Mouse (Mus musculus) heart, adult 2 months (tissue): ENCODE results near the gene Samd5. TPM values are rescaled to one million over a fixed set of nuclear protein-coding genes. Genes with fewer than 3 reads are reported as not detected.
A peak's percentile ranks its signal among the peaks of the same experiment; 100 is the strongest.

ENCODE experiments used
- DNase-seq, 2 experiments: peaks; one replicate each; pipeline ENCODE4 v3.0.0; 2021
- H3K27ac ChIP-seq: fragments of 200-600 bp; 2 replicates; pipeline ENCODE4 v1.8.1; 2022
- H3K27me3 ChIP-seq: fragments of 200-500 bp; 2 replicates; pipeline ENCODE4 v1.6.1; 2012; ENCODE audit warnings: mild to moderate bottlenecking, low read length, inconsistent platforms, mixed read lengths; ENCODE audit not compliant: control insufficient read depth, insufficient read depth
- H3K36me3 ChIP-seq: fragments of 200-500 bp; 2 replicates; pipeline ENCODE4 v1.6.1; 2012; ENCODE audit warnings: low read length, inconsistent platforms; ENCODE audit not compliant: control insufficient read depth, insufficient read depth
- H3K4me1 ChIP-seq: fragments of 200-500 bp; 2 replicates; pipeline ENCODE4 v1.6.1; 2011; ENCODE audit warnings: low read length; ENCODE audit not compliant: control insufficient read depth, insufficient read depth
- H3K4me3 ChIP-seq: fragments of 200-600 bp; 2 replicates; pipeline ENCODE4 v1.8.1; 2022
- H3K79me2 ChIP-seq: fragments of 200-500 bp; replicated peaks from 2 replicates; pipeline ENCODE4 v1.6.1; 2012; ENCODE audit warnings: mild to moderate bottlenecking, inconsistent platforms, low read length, moderate library complexity, mixed read lengths; ENCODE audit not compliant: control insufficient read depth, insufficient read depth
- H3K9ac ChIP-seq: fragments of 200-500 bp; 2 replicates; pipeline ENCODE4 v1.6.1; 2012; ENCODE audit warnings: low read depth, mild to moderate bottlenecking, control low read depth, inconsistent platforms, low read length, mixed read lengths
- CTCF ChIP-seq: fragments of 200-600 bp; IDR thresholded peaks from 2 replicates; pipeline ENCODE4 v1.8.1; 2022; ENCODE audit warnings: antibody characterized with exemption, mild to moderate bottlenecking, moderate library complexity
- EP300 ChIP-seq: fragments of 200-500 bp; IDR thresholded peaks from 2 replicates; pipeline ENCODE4 v1.6.1; 2011; ENCODE audit warnings: low read depth, low read length, control low read depth; ENCODE audit not compliant: insufficient read depth
- POLR2A ChIP-seq: fragments of 200-500 bp; IDR thresholded peaks from 2 replicates; pipeline ENCODE4 v1.6.1; 2011; ENCODE audit warnings: mild to moderate bottlenecking, low read depth, low read length, control low read depth; ENCODE audit not compliant: insufficient read depth
- WGBS: fragments of 180-500 bp; shearing (Covaris S2); methylation state at CpG from one replicate; pipeline ENCODE4 v1.1.7; 2018; 5-methylcytosine and 5-hydroxymethylcytosine counted together
- intact Hi-C: fragments of 180-260 bp; cut with DNase I; formaldehyde crosslinking; loops from one replicate; pipeline ENCODE4 v1.15.1; 2025
- polyA plus RNA-seq: library from polyadenylated mRNA; depleted of rRNA; stranded (reverse); fragments of >200 nt; gene quantifications from 2 replicates; pipeline ENCODE4 v1.2.3, GENCODE M21; 2012
- total RNA-seq, 2 experiments: library from RNA; stranded (reverse); gene quantifications; 2 replicates each; pipeline ENCODE4 v1.2.3; 2021

Samd5 gene
- total and polyA plus RNA-seq, 3 experiments: 1.2 to 3.8 (median 3.0) TPM

- no peaks in the 10 kb centered on the region; the same call in 1 of the 2 replicates for H3K36me3 ChIP-seq
Observed at GRCm38 (mm10) chr10:9679911-9680310, 4.9 kb upstream of the Samd5 start.

GRCm38 (mm10) chr10:9678071-9678470, 3.1 kb upstream of the Samd5 start:
- H3K36me3 ChIP-seq: no peaks in the 10 kb centered on the region; the same call in 1 of the 2 replicates
- H3K27me3 ChIP-seq: no peaks in the 10 kb centered on the region
- H3K79me2 ChIP-seq: no peaks in the 10 kb centered on the region
- H3K4me3 ChIP-seq: no peak overlapping the region
- intact Hi-C loops: loop anchor here (5.0 to 10.0 kb wide), 3 partner anchors 79 to 606 kb away; no protein-coding TSS in a partner anchor
- 26% methylated on average over 5 of the region's 5 CpGs for WGBS
- H3K9ac ChIP-seq: no peak overlapping the region
- H3K4me1 ChIP-seq: no peaks in the 10 kb centered on the region; the same call in 1 of the 2 replicates
- no peak for DNase-seq
- no peak overlapping the region for H3K27ac ChIP-seq
- TF ChIP-seq EP300 (no peak), CTCF (no peak), POLR2A (no peak)

More at GRCm38 (mm10) chr10:9679911-9680310, 4.9 kb upstream of the Samd5 start:
- H3K4me3 ChIP-seq: no peak overlapping the region
- H3K4me1 ChIP-seq: no peaks in the 10 kb centered on the region; the same call in 1 of the 2 replicates
- TF ChIP-seq EP300 (no peak), CTCF (no peak), POLR2A (no peak)
- intact Hi-C loops: loop anchor here (5.0 to 10.0 kb wide), 3 partner anchors 77 to 608 kb away; no protein-coding TSS in a partner anchor
- no peak overlapping the region for H3K27ac ChIP-seq
- no peaks in the 10 kb centered on the region for H3K79me2 ChIP-seq
- no peak for DNase-seq
- 87% methylated on average over 5 of the region's 5 CpGs for WGBS
- H3K9ac ChIP-seq: no peak overlapping the region
- no peaks in the 10 kb centered on the region for H3K27me3 ChIP-seq

DNA sequence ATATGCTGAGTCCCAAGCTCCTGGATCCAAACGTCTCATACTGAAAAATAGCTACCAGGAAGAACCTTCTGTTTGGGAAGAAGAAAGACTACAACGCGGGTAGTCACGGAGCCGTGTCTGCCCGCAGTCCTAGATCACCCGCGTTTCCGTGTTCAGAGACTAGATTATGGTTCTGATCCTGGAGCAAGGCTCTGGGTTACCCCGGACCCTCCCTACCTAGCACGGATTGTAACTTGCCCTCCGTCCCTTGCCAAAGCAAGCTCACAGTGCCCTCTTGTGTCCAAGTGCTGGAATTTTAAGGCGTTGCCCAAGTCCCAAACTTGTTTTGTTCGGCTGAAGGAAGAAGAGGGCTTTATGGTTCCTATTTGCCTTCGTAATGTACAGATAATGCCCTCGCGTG, 1.9 kb upstream of the Samd5 start:
- intact Hi-C loops: loop anchor here (1.0 to 10.0 kb wide), 6 partner anchors 80 to 665 kb away; no protein-coding TSS in a partner anchor
- peak overlapping the region; percentile 12; the same call in 1 of the 2 replicates for H3K27ac ChIP-seq
- peak overlapping the region; percentile 38 for H3K4me3 ChIP-seq
- H3K27me3 ChIP-seq: no peaks in the 10 kb centered on the region
- no peaks in the 10 kb centered on the region; the same call in 1 of the 2 replicates for H3K4me1 ChIP-seq
- no peaks in the 10 kb centered on the region for H3K79me2 ChIP-seq
- H3K36me3 ChIP-seq: no peaks in the 10 kb centered on the region; the same call in 1 of the 2 replicates
- WGBS: 2% methylated on average over 17 of the region's 17 CpGs
- peak overlapping the region; percentile 71 for H3K9ac ChIP-seq
- peak; percentile 96 for TF ChIP-seq EP300
- TF ChIP-seq CTCF: peak; percentile 95
- 0 out of 2 replicates have a peak, but pooled peaks have one; percentile 33 for TF ChIP-seq POLR2A
- DNase-seq: peak; percentile 74 to 77

DNA sequence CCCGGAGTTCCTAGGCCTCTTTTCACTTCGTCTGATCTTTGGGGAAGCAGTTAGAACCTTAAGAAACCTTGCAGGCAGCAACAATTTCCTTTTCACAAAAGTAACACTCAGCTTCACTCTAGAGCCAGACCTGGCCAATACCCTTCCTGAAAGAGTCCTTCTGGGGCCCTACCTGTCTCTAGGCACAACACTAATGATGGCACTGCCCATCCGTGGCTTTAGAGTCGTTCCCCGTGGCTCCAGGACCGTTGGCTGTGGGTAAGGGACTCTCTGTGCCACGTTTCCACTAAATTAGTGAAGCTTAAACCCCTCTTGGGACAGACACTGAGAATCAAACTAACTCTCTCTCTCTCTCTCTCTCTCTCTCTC, 1.4 kb upstream of the Samd5 start:
- intact Hi-C loops: loop anchor here (2.0 to 10.0 kb wide), 4 partner anchors 81 to 624 kb away; no protein-coding TSS in a partner anchor
- no peak overlapping the region for H3K9ac ChIP-seq
- no peak overlapping the region for H3K27ac ChIP-seq
- H3K36me3 ChIP-seq: no peaks in the 10 kb centered on the region; the same call in 1 of the 2 replicates
- no peak for DNase-seq
- TF ChIP-seq POLR2A (no peak), CTCF (no peak), EP300 (no peak)
- no peaks in the 10 kb centered on the region for H3K79me2 ChIP-seq
- H3K4me1 ChIP-seq: no peaks in the 10 kb centered on the region; the same call in 1 of the 2 replicates
- H3K4me3 ChIP-seq: no peak overlapping the region
- 25% methylated on average over 7 of the region's 7 CpGs for WGBS
- no peaks in the 10 kb centered on the region for H3K27me3 ChIP-seq

GRCm38 (mm10) chr10:9675550-9676417, 776 bp upstream of the Samd5 start:
- Histone ChIP-seq H3K4me1 (no peaks in the 10 kb centered on the region; the same call in 1 of the 2 replicates), H3K4me3 (peak overlapping the region; percentile 77), H3K79me2 (no peaks in the 10 kb centered on the region), H3K9ac (peak overlapping the region; percentile 77), H3K27ac (peak overlapping the region; percentile 56), H3K27me3 (no peaks in the 10 kb centered on the region), H3K36me3 (no peaks in the 10 kb centered on the region; the same call in 1 of the 2 replicates)
- intact Hi-C loops: loop anchor here (2.0 to 10.0 kb wide), 5 partner anchors 82 to 623 kb away; no protein-coding TSS in a partner anchor
- no peak for DNase-seq
- TF ChIP-seq CTCF (no peak), POLR2A (no peak), EP300 (no peak)
- 17% methylated on average over 36 of the region's 36 CpGs for WGBS
